Mouse (Mus musculus) olfactory bulb, adult 2 months (tissue): ENCODE results near the gene Slc9a5.

Experiments used
- CTCF ChIP-seq: fragments of 200-500 bp; IDR thresholded peaks from 2 replicates; pipeline ENCODE4 v1.5.1; 2012; ENCODE audit warnings: low read depth, mild to moderate bottlenecking, low read length, moderate library complexity; ENCODE audit not compliant: insufficient read depth
- POLR2A ChIP-seq: fragments of 200-500 bp; IDR thresholded peaks from 2 replicates; pipeline ENCODE4 v1.6.1; 2012; ENCODE audit warnings: mild to moderate bottlenecking, low read depth, low read length, moderate library complexity; ENCODE audit not compliant: insufficient read depth

GRCm38 (mm10) chr8:105409947-105410346, 61.3 kb downstream of the Slc9a5 start:
- no peak for TF ChIP-seq CTCF
- no peak for TF ChIP-seq POLR2A
